Mouse (Mus musculus) thymus, adult 2 months (tissue): ENCODE measurements around the gene Cdk11b. TPM values are rescaled to one million over a fixed set of nuclear protein-coding genes. Genes with fewer than 3 reads are reported as not detected.

Experiments
- DNase-seq: peaks from one replicate; pipeline ENCODE4 v3.0.0; 2021
- H3K27ac ChIP-seq: fragments of 200-500 bp; 2 replicates; pipeline ENCODE4 v1.5.1; 2012; ENCODE audit warnings: low read length, control low read depth; ENCODE audit not compliant: control insufficient read depth, insufficient read depth
- H3K27me3 ChIP-seq: fragments of 200-500 bp; 2 replicates; pipeline ENCODE4 v1.6.1; 2012; ENCODE audit warnings: mild to moderate bottlenecking, low read length, moderate library complexity, mixed read lengths; ENCODE audit not compliant: control insufficient read depth, insufficient read depth
- H3K36me3 ChIP-seq: fragments of 200-500 bp; 2 replicates; pipeline ENCODE4 v1.6.1; 2012; ENCODE audit warnings: mild to moderate bottlenecking, low read length, moderate library complexity; ENCODE audit not compliant: control insufficient read depth, insufficient read depth
- H3K4me1 ChIP-seq: fragments of 200-500 bp; replicated peaks from 2 replicates; pipeline ENCODE4 v1.6.1; 2012; ENCODE audit warnings: low read length; ENCODE audit not compliant: control insufficient read depth, insufficient read depth
- H3K4me3 ChIP-seq: fragments of 200-500 bp; 2 replicates; pipeline ENCODE4 v1.5.1; 2012; ENCODE audit warnings: mild to moderate bottlenecking, low read length, control low read depth, moderate library complexity; ENCODE audit not compliant: control insufficient read depth, insufficient read depth
- CTCF ChIP-seq: fragments of 200-500 bp; IDR thresholded peaks from 2 replicates; pipeline ENCODE4 v1.5.1; 2012; ENCODE audit warnings: mild to moderate bottlenecking, control low read depth, low read length, moderate library complexity, borderline replicate concordance; ENCODE audit not compliant: control insufficient read depth, poor library complexity, insufficient read depth; ENCODE audit errors: extremely low read depth
- POLR2A ChIP-seq: fragments of 200-500 bp; IDR thresholded peaks from 2 replicates; pipeline ENCODE4 v1.6.1; 2012; ENCODE audit warnings: mild to moderate bottlenecking, low read length, control low read depth, moderate library complexity; ENCODE audit not compliant: control insufficient read depth, poor library complexity, insufficient read depth; ENCODE audit errors: extremely low read depth
- WGBS: fragments of 180-500 bp; shearing (Covaris S2); methylation state at CpG from one replicate; pipeline ENCODE4 v1.1.7; 2018; 5-methylcytosine and 5-hydroxymethylcytosine counted together
- polyA plus RNA-seq: library from polyadenylated mRNA; depleted of rRNA; stranded (reverse); fragments of >200 nt; gene quantifications from 2 replicates; pipeline ENCODE4 v1.2.3, GENCODE M21; 2012

Gene Cdk11b
- polyA plus RNA-seq, 1 experiment = 42.1 TPM

DNA sequence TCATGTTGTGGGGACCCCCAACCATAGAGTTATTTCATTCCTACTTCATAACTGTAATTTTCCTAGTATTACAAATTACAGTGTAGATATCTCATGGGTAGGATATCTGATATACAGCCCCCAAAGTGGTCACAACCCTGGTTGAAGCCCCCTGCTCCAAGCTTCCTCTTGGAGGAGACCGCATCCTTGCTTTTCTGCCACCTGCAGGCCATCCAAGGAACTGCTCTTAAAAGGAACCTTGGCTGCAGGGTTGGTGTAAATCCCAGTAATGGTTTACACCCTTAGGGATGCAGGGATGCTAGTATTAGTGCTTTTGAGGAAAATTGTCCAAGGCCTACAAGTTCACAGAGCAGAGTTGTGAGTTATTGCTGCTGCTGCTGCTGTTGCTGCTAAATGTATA is 44.2 kb upstream of the Cdk11b start:
- TF ChIP-seq POLR2A = no peak
- TF ChIP-seq CTCF = peak; percentile 27; the same call in 1 of the 2 replicates
- peaks cover 27% of the 10 kb centered on the region for H3K36me3 ChIP-seq
- H3K4me1 ChIP-seq = no peaks in the 10 kb centered on the region
- DNase-seq = peak; percentile 58
- no peak overlapping the region for H3K27ac ChIP-seq
- 58% methylated on average over 1 of the region's 1 CpGs for WGBS
- no peaks in the 10 kb centered on the region for H3K27me3 ChIP-seq
- no peak overlapping the region for H3K4me3 ChIP-seq

- H3K36me3 ChIP-seq = peaks cover 37% of the 10 kb centered on the region
- H3K4me1 ChIP-seq = no peaks in the 10 kb centered on the region
- no peaks in the 10 kb centered on the region for H3K27me3 ChIP-seq
- 88% methylated on average over 6 of the region's 6 CpGs for WGBS
- H3K27ac ChIP-seq = no peak overlapping the region
- DNase-seq = no peak
- H3K4me3 ChIP-seq = no peak overlapping the region
- TF ChIP-seq CTCF = no peak
- TF ChIP-seq POLR2A = no peak
These were observed 42.3 kb upstream of the Cdk11b start for GRCm38 (mm10) chr4:155582279-155582905.

DNA sequence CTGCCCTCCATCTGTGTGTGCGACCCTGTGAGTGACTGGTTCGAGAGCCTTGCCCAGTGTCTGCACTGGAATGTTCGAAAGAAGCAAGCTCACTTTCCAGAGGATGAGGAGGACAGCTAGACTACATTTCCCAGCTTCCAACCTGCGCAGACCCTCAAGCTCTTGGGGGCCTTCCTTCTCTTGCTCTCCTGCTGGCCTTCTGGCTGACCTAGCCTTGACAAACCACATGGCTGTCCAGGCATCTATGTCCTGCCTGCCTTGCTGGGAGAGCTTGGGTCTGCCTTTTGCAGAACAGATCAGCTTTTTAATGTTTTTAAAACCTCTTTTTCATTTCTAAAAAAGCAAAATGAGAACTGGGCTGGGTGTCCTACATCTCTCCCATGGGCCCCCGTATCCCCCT is 35.3 kb upstream of the Cdk11b start:
- Histone ChIP-seq H3K27me3 (no peaks in the 10 kb centered on the region), H3K27ac (no peak overlapping the region), H3K4me3 (no peak overlapping the region), H3K36me3 (peaks cover 27% of the 10 kb centered on the region), H3K4me1 (no peaks in the 10 kb centered on the region)
- WGBS = 98% methylated on average over 5 of the region's 5 CpGs
- no peak for DNase-seq
- no peak for TF ChIP-seq CTCF
- TF ChIP-seq POLR2A = no peak

- Histone ChIP-seq H3K36me3 (peaks cover 15% of the 10 kb centered on the region; the same call in 1 of the 2 replicates), H3K4me1 (no peaks in the 10 kb centered on the region), H3K4me3 (no peak overlapping the region), H3K27me3 (no peaks in the 10 kb centered on the region), H3K27ac (no peak overlapping the region)
- no peak for DNase-seq
- 69% methylated on average over 7 of the region's 7 CpGs for WGBS
- TF ChIP-seq CTCF = no peak
- no peak for TF ChIP-seq POLR2A
These were observed 33.5 kb upstream of the Cdk11b start for GRCm38 (mm10) chr4:155591012-155591719.

GRCm38 (mm10) chr4:155593780-155594179 is 30.9 kb upstream of the Cdk11b start:
- no peaks in the 10 kb centered on the region for H3K4me1 ChIP-seq
- no peaks in the 10 kb centered on the region; the same call in 1 of the 2 replicates for H3K36me3 ChIP-seq
- H3K27ac ChIP-seq = no peak overlapping the region
- H3K4me3 ChIP-seq = no peak overlapping the region
- DNase-seq = no peak
- TF ChIP-seq POLR2A = no peak
- H3K27me3 ChIP-seq = no peaks in the 10 kb centered on the region
- WGBS = 83% methylated on average over 1 of the region's 1 CpGs

GRCm38 (mm10) chr4:155595777-155596176 is 28.9 kb upstream of the Cdk11b start:
- 74% methylated on average over 3 of the region's 3 CpGs for WGBS

More at GRCm38 (mm10) chr4:155595777-155596176, 28.9 kb upstream of the Cdk11b start:
- no peak for DNase-seq
- no peaks in the 10 kb centered on the region for H3K27me3 ChIP-seq
- no peak for TF ChIP-seq POLR2A
- TF ChIP-seq CTCF = no peak
- H3K4me1 ChIP-seq = no peaks in the 10 kb centered on the region
- H3K4me3 ChIP-seq = no peak overlapping the region
- no peak overlapping the region for H3K27ac ChIP-seq
- H3K36me3 ChIP-seq = no peaks in the 10 kb centered on the region
